Mouse (Mus musculus): ENCODE results near the gene Echdc2.
"Not testable (repeated sequence)": the region's sequence is repeated elsewhere in the genome, so short reads cannot be mapped to it uniquely, and the experiment has no call there.

The Echdc2 gene

GRCm38 (mm10) chr4:108165152-108165895, at the start of gene Echdc2:
Gene Echdc2 (plus strand): TSS chr4:108165437.
- peak; percentile 51 to 80 for DNase-seq (ENCODE audit: inconsistent age in 2 of 2, low spot score in 1 of 2)

- DNase-seq (ENCODE audit: inconsistent age in 2 of 2, low spot score in 1 of 2) = no peak
Measured at GRCm38 (mm10) chr4:108116466-108116865, 48.8 kb upstream of the Echdc2 start.

GRCm38 (mm10) chr4:108117488-108117887, 47.7 kb upstream of the Echdc2 start:
- peak in 1 of 2 experiments; percentile 42 for DNase-seq (ENCODE audit: inconsistent age in 2 of 2, low spot score in 1 of 2)

GRCm38 (mm10) chr4:108117924-108118876, 47.0 kb upstream of the Echdc2 start:
- peak; percentile 96 to 99 for DNase-seq (ENCODE audit: inconsistent age in 2 of 2, low spot score in 1 of 2)

- DNase-seq (ENCODE audit: inconsistent age in 2 of 2, low spot score in 1 of 2) = no peak
Measured at GRCm38 (mm10) chr4:108124104-108124503, 41.1 kb upstream of the Echdc2 start.

GRCm38 (mm10) chr4:108126260-108126659, 39.0 kb upstream of the Echdc2 start:
- DNase-seq (ENCODE audit: inconsistent age in 2 of 2, low spot score in 1 of 2) = no peak

GRCm38 (mm10) chr4:108127516-108127915, 37.7 kb upstream of the Echdc2 start:
- no peak for DNase-seq (ENCODE audit: inconsistent age in 2 of 2, low spot score in 1 of 2)

GRCm38 (mm10) chr4:108128339-108128738, 36.9 kb upstream of the Echdc2 start:
- DNase-seq (ENCODE audit: inconsistent age in 2 of 2, low spot score in 1 of 2) = no peak

GRCm38 (mm10) chr4:108130452-108130851, 34.8 kb upstream of the Echdc2 start:
- no peak for DNase-seq (ENCODE audit: inconsistent age in 2 of 2, low spot score in 1 of 2)

GRCm38 (mm10) chr4:108136938-108137337, 28.3 kb upstream of the Echdc2 start:
- DNase-seq (ENCODE audit: inconsistent age in 2 of 2, low spot score in 1 of 2) = peak; percentile 62 to 78

- not testable (repeated sequence) for DNase-seq (ENCODE audit: inconsistent age in 2 of 2, low spot score in 1 of 2)
Measured at GRCm38 (mm10) chr4:108143178-108143577, 22.1 kb upstream of the Echdc2 start.

GRCm38 (mm10) chr4:108143778-108144177, 21.5 kb upstream of the Echdc2 start:
- DNase-seq (ENCODE audit: inconsistent age in 2 of 2, low spot score in 1 of 2) = no peak

- no peak for DNase-seq (ENCODE audit: inconsistent age in 2 of 2, low spot score in 1 of 2)
Measured at GRCm38 (mm10) chr4:108144880-108145279, 20.4 kb upstream of the Echdc2 start, which contains the start of gene Scp2. Gene Scp2 (minus strand): TSS chr4:108144998.

- DNase-seq (ENCODE audit: inconsistent age in 2 of 2, low spot score in 1 of 2) = not testable (repeated sequence)
Measured at GRCm38 (mm10) chr4:108145554-108145953, 19.7 kb upstream of the Echdc2 start.

- not testable (repeated sequence) for DNase-seq (ENCODE audit: inconsistent age in 2 of 2, low spot score in 1 of 2)
Measured at GRCm38 (mm10) chr4:108155141-108155540, 10.1 kb upstream of the Echdc2 start.

- no peak for DNase-seq (ENCODE audit: inconsistent age in 2 of 2, low spot score in 1 of 2)
Measured at GRCm38 (mm10) chr4:108161936-108162335, 3.3 kb upstream of the Echdc2 start.

GRCm38 (mm10) chr4:108163291-108163690, 1.9 kb upstream of the Echdc2 start:
- no peak for DNase-seq (ENCODE audit: inconsistent age in 2 of 2, low spot score in 1 of 2)

GRCm38 (mm10) chr4:108166874-108167273, 1.6 kb downstream of the Echdc2 start:
- DNase-seq (ENCODE audit: inconsistent age in 2 of 2, low spot score in 1 of 2) = no peak

- DNase-seq (ENCODE audit: inconsistent age in 2 of 2, low spot score in 1 of 2) = no peak
Measured at GRCm38 (mm10) chr4:108168056-108168455, 2.8 kb downstream of the Echdc2 start.

- no peak for DNase-seq (ENCODE audit: inconsistent age in 2 of 2, low spot score in 1 of 2)
Measured at GRCm38 (mm10) chr4:108182278-108182677, 17.0 kb downstream of the Echdc2 start.

- DNase-seq (ENCODE audit: inconsistent age in 2 of 2, low spot score in 1 of 2) = no peak
Measured at GRCm38 (mm10) chr4:108192821-108193323, 27.6 kb downstream of the Echdc2 start.

Measured in adrenal gland, adult (tissue).